Mouse (Mus musculus) bone marrow macrophage, adult 2 months (primary cell): ENCODE results near the gene Srl.

ENCODE experiments used
- CTCF ChIP-seq: IDR thresholded peaks from 2 replicates; pipeline ENCODE4 v1.5.1; 2012; ENCODE audit warnings: low read depth, mild to moderate bottlenecking, low read length, moderate library complexity
- POLR2A ChIP-seq: IDR thresholded peaks from 2 replicates; pipeline ENCODE4 v1.6.1; 2012; ENCODE audit warnings: mild to moderate bottlenecking, low read depth, low read length, borderline replicate concordance

DNA sequence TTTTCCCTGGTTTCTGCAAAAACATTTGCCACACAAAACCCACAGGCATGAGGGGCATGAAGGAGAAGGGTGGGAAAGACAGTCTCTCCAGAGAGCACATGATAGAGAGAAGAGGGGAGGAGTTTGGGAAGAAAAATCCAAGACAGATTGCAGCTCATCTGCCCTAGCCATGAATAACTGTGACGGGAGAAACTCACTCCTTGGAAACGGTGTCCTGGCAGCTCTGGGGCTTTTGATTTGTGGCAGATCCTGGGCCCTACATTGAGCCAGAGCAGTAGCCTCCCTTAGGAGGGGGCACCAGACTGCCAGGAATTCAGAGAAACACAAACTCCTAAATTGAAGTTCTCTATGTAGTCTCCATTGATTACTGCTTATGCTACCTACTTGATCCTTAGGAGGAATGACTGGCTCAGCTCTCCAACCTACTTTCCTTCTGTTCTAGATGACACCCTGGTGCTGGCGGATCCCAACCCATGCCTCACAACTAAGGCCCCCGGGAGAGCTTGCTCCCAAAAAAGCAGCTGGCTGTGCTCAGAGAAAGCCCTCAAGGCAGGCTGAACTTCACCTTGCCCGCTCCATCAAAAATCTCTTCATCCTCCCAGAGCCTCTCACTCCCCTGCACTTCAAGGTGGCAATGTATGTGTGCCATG, 60.9 kb downstream of the Srl start:
- no peak for TF ChIP-seq CTCF
- no peak for TF ChIP-seq POLR2A
